Mouse (Mus musculus): ENCODE data around the gene Hmgcr.
A peak's percentile ranks its signal among the peaks of the same experiment; 100 is the strongest.

Hmgcr gene

GRCm38 (mm10) chr13:96670406-96671077 lies at the start of gene Hmgcr:
Hmgcr (minus strand) TSS chr13:96670936.
- peak; percentile 96 for DNase-seq (ENCODE audit: low spot score)

DNA sequence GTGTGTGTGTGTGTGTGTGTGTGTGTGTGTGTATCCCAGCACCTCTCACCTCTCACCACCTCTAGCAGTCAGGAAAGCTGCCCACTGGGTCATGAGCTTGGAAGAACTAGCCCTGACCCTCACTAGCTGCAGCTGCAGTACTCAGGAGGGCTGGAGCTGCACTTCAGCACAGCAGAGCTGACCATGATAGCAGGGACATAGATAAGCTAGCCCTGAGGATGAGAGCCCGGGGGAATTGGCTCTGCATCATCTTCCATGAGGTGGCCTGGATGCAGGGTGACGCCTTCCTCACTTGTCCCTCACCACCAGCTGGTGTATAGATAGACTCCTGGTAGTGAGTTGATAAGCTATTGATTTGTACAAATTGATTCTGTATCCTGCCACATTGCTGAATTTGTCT lies 49.3 kb upstream of the Hmgcr start:
- DNase-seq (ENCODE audit: low spot score): no peak

GRCm38 (mm10) chr13:96717821-96718220 lies 47.1 kb upstream of the Hmgcr start:
- DNase-seq (ENCODE audit: low spot score): no peak

- no peak for DNase-seq (ENCODE audit: low spot score)
These were observed 45.6 kb upstream of the Hmgcr start for GRCm38 (mm10) chr13:96716311-96716710.

DNA sequence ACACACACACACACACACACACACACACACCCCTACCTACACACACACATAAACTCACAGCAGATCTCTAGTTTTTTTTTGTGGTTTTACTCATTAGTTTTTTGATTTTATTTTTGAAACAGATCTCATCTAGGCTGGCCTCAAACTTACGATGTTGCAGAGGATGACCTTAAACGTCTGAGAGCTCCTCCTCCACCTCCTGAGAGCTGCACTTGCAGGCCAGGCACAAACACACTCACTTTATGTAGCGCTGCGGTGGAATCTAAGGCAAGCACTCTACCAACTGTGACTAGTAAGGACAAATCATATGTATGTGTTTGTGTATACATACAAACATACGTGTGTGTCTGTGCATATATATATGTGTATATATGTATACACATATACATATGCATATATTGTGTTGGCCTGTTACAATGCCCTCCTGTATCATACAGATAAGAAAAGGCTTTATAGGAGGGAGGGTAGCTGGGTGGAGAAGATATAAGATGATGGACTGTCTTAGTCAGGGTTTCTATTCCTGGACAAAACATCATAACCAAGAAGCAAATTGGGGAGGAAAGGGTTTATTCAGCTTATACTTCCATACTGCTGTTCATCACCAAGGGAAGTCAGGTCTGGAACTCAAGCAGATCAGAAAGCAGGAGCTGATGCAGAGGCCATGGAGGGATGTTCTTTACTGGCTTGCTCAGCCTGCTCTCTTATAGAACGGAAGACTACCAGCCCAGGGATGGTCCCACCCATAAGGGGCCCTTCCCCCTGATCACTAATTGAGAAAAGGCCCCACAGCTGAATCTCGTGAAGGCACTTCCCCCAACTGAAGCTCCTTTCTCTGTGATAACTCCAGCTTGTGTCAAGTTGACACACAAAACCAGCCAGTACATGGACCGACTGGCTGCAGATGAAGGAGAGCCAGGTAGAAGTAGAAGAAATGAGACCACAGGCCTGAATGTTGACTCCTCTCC lies 38.8 kb upstream of the Hmgcr start:
- DNase-seq (ENCODE audit: low spot score): no peak

GRCm38 (mm10) chr13:96702567-96703278 lies 32.0 kb upstream of the Hmgcr start:
- no peak for DNase-seq (ENCODE audit: low spot score)

DNA sequence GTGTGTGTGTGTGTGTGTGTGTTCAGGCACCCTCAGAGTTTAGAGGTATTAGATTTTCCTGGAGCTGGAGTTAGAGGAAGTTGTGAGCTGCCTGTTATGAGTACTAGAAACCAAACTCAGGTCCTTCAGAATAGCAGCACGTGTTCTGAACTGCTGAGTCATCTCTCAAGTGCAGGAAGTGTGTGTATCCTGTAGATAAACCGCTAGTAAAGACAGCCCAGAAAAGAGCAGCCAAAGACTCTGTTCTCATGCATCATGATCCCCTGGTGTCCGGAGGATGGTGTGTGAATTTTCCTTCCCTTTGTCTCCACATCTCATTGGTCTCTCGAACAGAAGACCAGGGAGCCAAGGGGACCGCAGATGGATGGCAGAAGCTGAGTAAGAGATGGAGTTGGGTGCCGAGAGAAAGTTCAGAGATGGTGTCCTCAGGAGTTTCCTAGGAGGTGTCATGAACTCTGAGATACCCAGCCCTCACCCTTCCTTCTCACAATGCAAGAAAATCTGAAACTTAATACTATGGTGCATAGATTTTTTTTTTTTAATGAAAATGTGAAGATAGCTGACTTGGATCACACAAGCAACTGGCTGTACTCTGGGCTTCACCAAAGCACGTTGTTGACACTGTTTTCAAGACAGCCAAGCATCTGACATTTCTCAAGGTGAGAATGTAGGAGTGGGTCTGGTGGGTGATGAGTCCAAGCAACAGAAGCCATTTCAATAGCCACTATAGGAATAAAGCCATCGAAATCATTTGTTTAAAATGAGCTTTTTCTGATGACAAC lies 27.3 kb upstream of the Hmgcr start:
- DNase-seq (ENCODE audit: low spot score): no peak

GRCm38 (mm10) chr13:96695428-96695827 lies 24.7 kb upstream of the Hmgcr start:
- DNase-seq (ENCODE audit: low spot score): no peak

DNA sequence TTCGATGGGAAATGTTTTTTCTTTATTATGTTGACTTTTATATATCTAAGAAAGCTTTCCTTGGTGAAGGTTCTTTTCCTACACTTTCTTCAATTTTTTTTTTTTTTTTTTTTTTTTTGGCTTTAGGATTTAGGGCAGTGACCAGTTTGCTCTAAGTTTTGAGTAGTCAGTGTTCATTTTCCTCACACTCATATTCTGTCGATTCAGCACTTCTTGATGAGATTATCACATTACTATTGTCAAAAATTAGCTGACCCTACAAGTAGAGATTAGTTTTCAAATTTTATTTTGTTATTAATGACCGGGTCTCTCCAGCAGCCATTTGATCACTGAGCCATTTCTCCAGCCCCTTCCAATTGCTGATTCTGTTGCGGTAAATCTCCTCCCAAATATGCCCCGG lies 19.2 kb upstream of the Hmgcr start:
- no peak for DNase-seq (ENCODE audit: low spot score)

DNA sequence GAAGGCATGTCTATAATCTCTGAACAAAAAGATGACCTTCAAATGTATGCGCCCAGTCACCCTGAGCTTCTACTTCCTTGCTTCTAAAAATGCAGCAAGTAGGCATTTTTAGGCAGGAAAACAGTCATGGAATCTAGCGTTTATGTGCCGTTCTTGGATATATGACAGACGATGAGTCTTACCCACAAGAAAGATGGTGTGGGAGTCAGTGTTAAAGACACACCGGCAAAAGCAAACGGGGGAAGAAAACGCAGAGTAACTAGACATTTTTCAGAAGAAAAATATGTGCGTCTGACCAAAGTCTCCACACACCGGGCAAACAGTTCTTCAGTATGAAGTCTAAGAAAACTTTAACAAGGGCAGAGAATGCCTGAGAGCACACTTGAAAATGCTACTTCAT lies 16.5 kb upstream of the Hmgcr start:
- DNase-seq (ENCODE audit: low spot score): no peak

GRCm38 (mm10) chr13:96684779-96685178 lies 14.0 kb upstream of the Hmgcr start:
- no peak for DNase-seq (ENCODE audit: low spot score)

GRCm38 (mm10) chr13:96681088-96681620 lies 10.4 kb upstream of the Hmgcr start:
- DNase-seq (ENCODE audit: low spot score): no peak

DNA sequence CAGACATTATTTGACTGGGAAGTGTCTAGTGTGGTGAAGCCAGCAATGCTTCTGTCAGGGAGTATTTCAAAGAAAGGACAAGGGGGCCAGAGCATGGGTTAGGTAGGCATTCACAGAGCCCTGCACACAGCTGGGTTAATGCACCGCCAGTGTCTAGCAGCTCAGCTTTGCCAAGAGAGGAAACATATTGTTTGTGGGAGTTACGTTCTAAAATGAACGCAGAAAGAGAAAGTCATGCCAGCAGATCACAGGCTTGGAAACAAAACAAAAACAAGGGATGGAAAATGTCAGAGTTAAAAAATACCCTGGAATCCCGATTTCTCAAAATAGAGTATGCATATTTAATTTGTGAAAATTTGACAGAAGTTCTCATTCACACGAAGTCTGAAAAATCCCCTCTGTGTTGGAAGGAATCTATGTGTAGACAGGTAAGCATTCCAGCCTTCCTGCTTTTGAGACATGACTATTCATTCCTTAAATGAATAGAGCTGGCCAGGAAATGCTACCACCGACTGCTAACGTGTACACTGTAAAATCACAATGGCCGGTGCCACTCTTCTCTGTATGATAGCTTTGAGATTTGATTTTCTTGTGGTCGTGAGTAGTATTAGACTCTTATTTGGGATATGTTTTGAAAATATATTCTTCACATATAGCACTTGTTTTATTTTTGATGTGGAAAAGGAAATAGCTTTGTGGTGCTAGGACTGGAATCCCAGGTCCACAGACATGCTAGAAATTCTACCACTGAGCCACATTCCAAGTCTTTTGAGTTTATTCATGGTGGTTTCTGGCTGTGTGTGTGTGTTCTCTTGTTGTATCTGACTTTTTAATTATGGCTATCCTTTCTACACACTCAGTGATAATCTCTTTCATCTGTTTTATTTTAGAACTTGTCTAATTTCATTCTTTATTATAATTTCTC lies 9.7 kb upstream of the Hmgcr start:
- no peak for DNase-seq (ENCODE audit: low spot score)

GRCm38 (mm10) chr13:96678616-96679015 lies 7.9 kb upstream of the Hmgcr start:
- DNase-seq (ENCODE audit: low spot score): no peak

- DNase-seq (ENCODE audit: low spot score): no peak
These were observed 6.3 kb upstream of the Hmgcr start for GRCm38 (mm10) chr13:96677071-96677470.

GRCm38 (mm10) chr13:96675756-96676155 lies 5.0 kb upstream of the Hmgcr start:
- no peak for DNase-seq (ENCODE audit: low spot score)

DNA sequence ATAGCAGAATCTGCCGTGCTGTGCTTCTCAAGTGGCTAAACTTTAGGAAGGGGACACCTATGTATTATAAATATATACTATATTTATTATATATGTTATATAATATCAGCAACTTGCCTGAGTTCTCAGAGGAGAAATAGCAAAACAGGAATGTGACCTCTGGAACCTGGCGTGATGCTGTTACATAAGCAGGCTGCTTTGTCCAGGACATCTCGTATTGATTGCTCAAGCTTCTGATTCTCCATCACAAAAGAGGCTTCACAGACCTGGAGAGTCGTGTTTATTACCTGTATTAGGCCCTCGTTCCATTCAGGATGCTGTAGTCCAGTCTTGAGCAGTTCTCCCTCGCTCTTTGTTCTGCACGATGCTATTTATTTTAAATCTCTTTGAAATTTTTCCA lies 3.1 kb upstream of the Hmgcr start:
- DNase-seq (ENCODE audit: low spot score): no peak

DNA sequence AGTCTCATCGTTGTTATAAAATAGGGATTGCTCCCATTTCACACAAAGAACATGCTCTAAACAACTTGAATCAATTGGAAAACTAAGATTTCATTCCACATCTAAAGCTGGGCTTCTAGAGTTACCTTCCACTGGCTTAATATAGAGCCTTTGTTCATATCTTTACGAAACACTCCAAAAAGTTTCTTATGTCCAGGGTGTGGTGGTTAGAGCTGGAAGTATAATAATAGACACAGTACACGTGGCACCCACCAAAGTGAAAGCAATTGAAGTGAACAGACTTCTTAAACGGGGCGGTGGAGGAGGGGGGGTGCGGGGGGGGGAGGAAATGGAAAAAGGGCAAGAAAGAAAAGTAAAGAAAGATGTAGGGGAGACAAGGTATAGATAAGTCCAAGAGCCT lies 1.5 kb upstream of the Hmgcr start:
- no peak for DNase-seq (ENCODE audit: low spot score)

- DNase-seq (ENCODE audit: low spot score): no peak
These were observed 1.1 kb upstream of the Hmgcr start for GRCm38 (mm10) chr13:96671906-96672234.

- DNase-seq (ENCODE audit: low spot score): no peak
These were observed 556 bp upstream of the Hmgcr start for GRCm38 (mm10) chr13:96671078-96671905.

Data from ovary, postnatal 36 days (tissue).